Mouse (Mus musculus): ENCODE data around the gene Gtpbp6. TPM values are rescaled to one million over a fixed set of nuclear protein-coding genes. Genes with fewer than 3 reads are reported as not detected.
"Not testable (repeated sequence)": the region's sequence is repeated elsewhere in the genome, so short reads cannot be mapped to it uniquely, and the experiment has no call there.

The Gtpbp6 gene
- polyA plus RNA-seq (2015; fragmentation: Nextera tagmentation; extraction: Ambion mirVana), result 9.5 and 10.0 TPM in 2 replicates

DNA sequence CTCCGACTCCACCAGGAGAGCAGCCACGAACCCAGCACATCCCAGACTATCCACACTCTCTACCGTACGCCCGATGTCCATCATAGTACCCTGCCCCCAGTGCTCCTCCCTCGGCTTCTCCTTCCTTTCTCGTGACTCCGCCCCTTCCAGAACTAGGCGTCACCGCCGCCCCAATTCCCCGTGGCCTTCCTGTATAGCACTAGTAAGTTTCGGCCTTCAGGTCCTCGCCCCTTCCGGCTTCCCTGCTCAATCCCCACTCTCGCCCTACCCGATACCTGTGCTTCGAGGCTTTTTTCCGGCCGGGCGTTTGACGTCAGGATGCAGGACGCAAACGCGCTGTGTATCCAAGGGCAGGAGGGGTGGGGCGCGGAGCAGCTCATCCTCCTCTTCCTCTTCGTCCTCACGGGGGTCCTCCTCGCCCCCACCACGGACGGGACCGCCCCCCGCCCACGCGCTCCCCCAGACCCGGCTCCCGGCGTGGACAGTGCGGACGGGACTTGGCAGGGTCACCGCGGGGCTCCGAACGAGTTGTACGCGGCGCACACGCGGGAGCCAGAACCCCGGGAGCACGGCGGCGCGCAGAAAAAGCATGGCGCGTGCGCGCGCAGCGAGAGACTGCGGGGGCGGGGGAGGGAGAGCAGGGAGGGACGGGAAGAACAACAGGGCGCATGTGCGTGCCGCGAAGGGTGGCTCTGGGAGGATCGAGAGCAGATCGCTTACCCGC lies at the start of gene Gtpbp6:
TSS of gene Gtpbp6 (minus strand) at position 617 of the 724 bp plus-strand sequence.
- no peaks in the 10 kb centered on the region for H3K27me3 ChIP-seq
- H3K27ac ChIP-seq, result peak within 1 kb of the TSS; percentile 94
- peak within 1 kb of the TSS; percentile 84 for H3K9ac ChIP-seq
- no peaks in the 10 kb centered on the region for H3K9me3 ChIP-seq (replicated peaks)
- H3K4me1 ChIP-seq (replicated peaks), result peaks cover 37% of the 10 kb centered on the region
- peaks cover 45% of the 10 kb centered on the region for H3K36me3 ChIP-seq
- peak within 1 kb of the TSS; percentile 83 for H3K4me3 ChIP-seq (replicated peaks)
- DNase-seq, result peak; percentile 96
- peak within 1 kb of the TSS; percentile 96 for H3K4me2 ChIP-seq
- ATAC-seq (ENCODE audit: low read depth), result peak; percentile 83
- WGBS (ENCODE audit: insufficient replicate concordance), result under 1% methylated on average over 71 of the region's 71 CpGs

DNA sequence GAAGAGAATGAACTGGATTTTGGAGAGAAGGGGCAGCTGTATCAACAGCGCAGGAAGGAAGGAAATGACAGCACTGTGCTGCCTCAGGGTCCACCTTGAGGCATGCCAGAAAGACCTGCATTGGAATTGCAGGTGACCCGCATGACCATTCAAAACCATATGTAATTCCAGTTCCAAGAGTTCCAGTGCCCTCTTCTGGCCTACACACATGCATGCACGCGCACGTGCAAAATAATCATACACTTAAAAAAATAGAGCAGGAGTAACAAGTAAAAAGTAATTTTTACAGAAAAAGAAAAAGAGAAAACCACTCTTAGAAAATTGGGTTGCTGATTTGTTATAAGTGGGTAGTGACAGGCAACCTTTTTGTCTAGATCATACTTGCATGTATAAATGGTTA lies 35.0 kb upstream of the Gtpbp6 start:
- DNase-seq (no peak), ATAC-seq (ENCODE audit: low read depth) (no peak)
- H3K9me3 ChIP-seq (replicated peaks), result no peaks in the 10 kb centered on the region
- H3K4me3 ChIP-seq (replicated peaks), result no peak overlapping the region
- no peak overlapping the region for H3K4me2 ChIP-seq
- H3K9ac ChIP-seq, result no peak overlapping the region
- H3K27ac ChIP-seq, result no peak overlapping the region
- peaks cover 77% of the 10 kb centered on the region for H3K36me3 ChIP-seq
- 79% methylated on average over 5 of the region's 5 CpGs for WGBS (ENCODE audit: insufficient replicate concordance)
- no peaks in the 10 kb centered on the region for H3K27me3 ChIP-seq
- peaks cover 14% of the 10 kb centered on the region for H3K4me1 ChIP-seq (replicated peaks)

DNA sequence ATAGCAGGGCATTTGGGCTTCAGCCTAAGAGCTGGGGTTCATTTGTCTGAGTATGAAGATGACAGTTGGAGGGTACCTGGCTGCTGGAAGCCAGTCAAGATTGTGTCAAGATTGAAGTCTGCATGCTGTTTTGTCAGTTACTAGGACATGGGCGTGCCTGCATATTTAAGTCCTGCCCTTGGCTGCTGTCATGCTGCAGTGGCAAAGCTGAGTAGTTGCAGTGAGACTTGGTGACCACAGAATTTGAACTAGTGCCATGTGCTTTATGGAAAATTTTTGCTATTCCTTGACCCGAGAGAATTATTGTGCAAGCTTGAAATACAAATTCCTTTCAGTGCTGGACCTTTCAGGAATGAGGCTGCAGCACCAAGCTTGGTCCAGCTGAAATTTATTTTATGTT lies 34.3 kb upstream of the Gtpbp6 start:
- Histone ChIP-seq H3K27ac (no peak overlapping the region), H3K9ac (no peak overlapping the region), H3K4me3 (replicated peaks) (no peak overlapping the region), H3K9me3 (replicated peaks) (no peaks in the 10 kb centered on the region), H3K4me1 (replicated peaks) (peaks cover 19% of the 10 kb centered on the region), H3K4me2 (no peak overlapping the region), H3K27me3 (no peaks in the 10 kb centered on the region), H3K36me3 (peaks cover 71% of the 10 kb centered on the region)
- ATAC-seq (ENCODE audit: low read depth) (no peak), DNase-seq (no peak)
- WGBS (ENCODE audit: insufficient replicate concordance), result 72% methylated on average over 2 of the region's 2 CpGs

DNA sequence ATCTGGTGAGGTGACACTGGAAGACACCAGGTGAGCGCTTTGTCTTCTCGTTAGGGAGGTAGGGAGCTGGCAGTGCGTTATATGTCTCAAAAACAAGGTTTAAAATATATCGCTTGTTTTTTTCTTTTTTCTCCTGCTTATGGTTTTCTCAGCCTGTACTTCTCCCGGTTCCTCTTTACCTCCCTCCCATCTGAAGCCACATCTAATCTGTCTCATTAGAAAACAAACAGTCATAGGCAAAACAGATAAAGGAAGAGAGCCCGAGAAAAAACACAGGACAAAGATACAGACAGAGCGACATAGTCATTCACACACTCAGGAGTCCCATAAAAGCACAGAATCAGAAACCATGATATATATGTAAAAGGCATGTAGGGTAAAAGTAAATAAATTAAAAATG lies 32.4 kb upstream of the Gtpbp6 start:
- Histone ChIP-seq H3K9me3 (replicated peaks) (no peaks in the 10 kb centered on the region), H3K4me1 (replicated peaks) (peaks cover 32% of the 10 kb centered on the region), H3K4me2 (no peak overlapping the region), H3K9ac (no peak overlapping the region), H3K36me3 (peaks cover 55% of the 10 kb centered on the region), H3K27me3 (no peaks in the 10 kb centered on the region), H3K27ac (no peak overlapping the region), H3K4me3 (replicated peaks) (no peak overlapping the region)
- no peak for DNase-seq
- ATAC-seq (ENCODE audit: low read depth), result no peak
- 78% methylated on average over 7 of the region's 7 CpGs for WGBS (ENCODE audit: insufficient replicate concordance)

DNA sequence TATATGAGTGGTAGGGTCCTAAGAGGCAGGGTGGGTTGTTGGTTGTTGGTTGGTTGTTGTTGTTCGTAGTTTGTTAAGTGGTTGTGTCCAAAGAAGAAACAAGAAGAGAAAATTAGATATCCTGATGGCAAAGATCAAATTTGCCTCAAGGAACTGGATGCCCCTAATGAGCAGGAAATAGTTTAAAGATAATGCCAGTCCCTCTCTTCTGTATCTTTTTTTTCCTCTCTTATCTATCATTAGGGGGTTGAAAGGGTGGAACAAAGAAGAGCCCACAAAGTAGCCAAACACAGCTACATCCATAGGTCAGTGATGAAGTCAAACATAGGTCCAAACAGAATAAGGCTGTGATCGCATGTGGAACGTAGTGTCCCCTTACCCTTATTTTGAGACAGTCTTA lies 31.3 kb upstream of the Gtpbp6 start:
- DNase-seq (no peak), ATAC-seq (ENCODE audit: low read depth) (no peak)
- Histone ChIP-seq H3K4me3 (replicated peaks) (no peak overlapping the region), H3K27me3 (no peaks in the 10 kb centered on the region), H3K9me3 (replicated peaks) (no peaks in the 10 kb centered on the region), H3K4me2 (no peak overlapping the region), H3K36me3 (peaks cover 45% of the 10 kb centered on the region), H3K27ac (no peak overlapping the region), H3K4me1 (replicated peaks) (peaks cover 32% of the 10 kb centered on the region), H3K9ac (no peak overlapping the region)
- 80% methylated on average over 3 of the region's 3 CpGs for WGBS (ENCODE audit: insufficient replicate concordance)

DNA sequence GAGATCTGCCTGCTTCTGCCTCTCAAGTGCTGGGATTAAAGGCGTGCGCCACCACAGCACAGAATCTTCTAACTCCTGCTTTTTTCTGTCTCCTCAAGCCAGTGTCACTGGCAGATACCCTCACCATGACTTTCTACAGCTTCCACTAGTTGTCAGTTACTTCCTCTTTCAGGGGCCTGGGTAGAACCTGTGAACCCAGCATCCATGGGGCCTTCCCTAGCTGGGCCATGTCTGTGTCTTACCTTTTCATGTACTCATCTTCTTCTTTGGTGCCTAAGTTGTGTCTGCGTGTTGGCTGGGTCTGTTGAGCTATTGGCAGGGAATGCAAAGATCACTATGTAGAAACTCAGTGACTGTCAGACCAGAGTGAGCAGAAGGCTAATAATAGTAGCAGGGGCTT lies 29.8 kb upstream of the Gtpbp6 start:
- ATAC-seq (ENCODE audit: low read depth), result no peak
- peaks cover 34% of the 10 kb centered on the region for H3K36me3 ChIP-seq
- no peak for DNase-seq
- no peak overlapping the region for H3K4me2 ChIP-seq
- no peak overlapping the region for H3K9ac ChIP-seq
- H3K27me3 ChIP-seq, result no peaks in the 10 kb centered on the region
- H3K9me3 ChIP-seq (replicated peaks), result 0 out of 2 replicates have a peak, but pooled peaks cover 6% of the 10 kb centered on the region
- 86% methylated on average over 3 of the region's 3 CpGs for WGBS (ENCODE audit: insufficient replicate concordance)
- H3K27ac ChIP-seq, result no peak overlapping the region
- H3K4me1 ChIP-seq (replicated peaks), result peaks cover 32% of the 10 kb centered on the region
- H3K4me3 ChIP-seq (replicated peaks), result no peak overlapping the region

DNA sequence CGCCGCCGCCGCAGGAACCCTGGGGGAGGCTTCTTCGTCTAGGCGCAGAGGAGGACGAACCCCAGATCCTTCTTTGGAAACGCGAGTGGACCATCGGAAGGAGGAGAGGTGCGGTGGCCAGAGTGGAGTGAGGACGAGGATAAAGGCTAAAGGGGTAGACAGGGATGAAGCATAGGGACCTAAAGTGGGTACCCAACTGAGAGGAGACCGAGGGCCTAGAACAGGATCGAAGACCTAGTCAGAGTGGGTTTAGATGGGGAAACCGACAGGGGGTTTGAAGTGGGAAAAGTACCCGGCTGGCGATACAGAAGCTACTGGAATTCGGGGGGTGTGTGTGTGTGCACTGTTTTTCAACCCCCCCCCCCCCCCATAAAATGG lies 28.1 kb upstream of the Gtpbp6 start:
- Histone ChIP-seq H3K27ac (peak overlapping the region; percentile 90), H3K27me3 (no peaks in the 10 kb centered on the region), H3K9ac (peak overlapping the region; percentile 91), H3K4me2 (peak overlapping the region; percentile 80), H3K4me1 (replicated peaks) (peaks cover 32% of the 10 kb centered on the region), H3K36me3 (peaks cover 21% of the 10 kb centered on the region), H3K9me3 (replicated peaks) (0 out of 2 replicates have a peak, but pooled peaks cover 6% of the 10 kb centered on the region), H3K4me3 (replicated peaks) (peak overlapping the region; percentile 90)
- DNase-seq (no peak), ATAC-seq (ENCODE audit: low read depth) (peak; percentile 24)
- 4% methylated on average over 18 of the region's 18 CpGs for WGBS (ENCODE audit: insufficient replicate concordance)

DNA sequence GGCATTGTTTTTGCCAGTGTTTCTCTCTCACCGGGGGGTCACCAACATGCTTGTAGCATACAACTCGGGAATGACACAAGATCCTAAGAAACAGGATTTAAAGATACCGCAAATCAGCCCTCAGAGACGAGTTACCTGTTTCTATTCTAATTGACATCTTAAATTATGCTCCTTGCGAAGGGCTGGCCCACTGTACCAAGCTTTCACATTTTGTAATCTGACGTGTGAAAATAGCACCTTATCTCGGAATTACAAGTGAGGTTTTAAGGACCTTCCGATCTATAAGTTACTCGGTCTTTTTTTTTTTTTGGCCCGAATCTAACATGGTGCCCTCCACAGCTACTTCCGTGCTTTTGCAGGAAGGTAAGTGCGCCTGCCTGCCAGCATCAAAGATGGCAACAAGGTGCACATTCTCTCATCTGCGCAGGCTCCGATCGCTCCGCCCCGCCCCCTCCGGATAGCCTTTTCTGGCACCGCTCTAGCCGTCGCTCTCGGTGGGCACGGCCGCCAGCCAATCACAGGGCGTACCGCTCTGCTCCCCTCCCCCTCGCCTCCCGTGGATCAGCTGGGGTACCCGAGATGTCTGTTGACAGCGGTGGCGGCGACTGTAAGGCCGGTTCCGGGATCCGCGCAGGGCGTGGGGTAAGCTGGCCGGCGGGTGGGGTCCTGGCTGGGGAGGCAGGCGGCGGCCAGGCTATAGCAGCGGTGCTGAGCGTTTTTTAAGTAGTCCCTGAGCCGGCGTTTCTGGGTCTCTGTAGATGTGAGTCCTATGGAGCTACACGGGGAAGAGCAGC lies 27.5 kb upstream of the Gtpbp6 start, which contains the start of gene Chfr:
TSS of gene Chfr (plus strand) at position 550 of the 794 bp plus-strand sequence.
- Histone ChIP-seq H3K4me1 (replicated peaks) (peaks cover 32% of the 10 kb centered on the region), H3K27ac (peak within 1 kb of the TSS; percentile 90), H3K9ac (peak within 1 kb of the TSS; percentile 91), H3K4me2 (peak within 1 kb of the TSS; percentile 80), H3K36me3 (peaks cover 16% of the 10 kb centered on the region), H3K27me3 (no peaks in the 10 kb centered on the region), H3K9me3 (replicated peaks) (0 out of 2 replicates have a peak, but pooled peaks cover 6% of the 10 kb centered on the region), H3K4me3 (replicated peaks) (peak within 1 kb of the TSS; percentile 90)
- WGBS (ENCODE audit: insufficient replicate concordance), result 3% methylated on average over 46 of the region's 46 CpGs
- DNase-seq, result peak; percentile 99
- peak; percentile 99 for ATAC-seq (ENCODE audit: low read depth)

DNA sequence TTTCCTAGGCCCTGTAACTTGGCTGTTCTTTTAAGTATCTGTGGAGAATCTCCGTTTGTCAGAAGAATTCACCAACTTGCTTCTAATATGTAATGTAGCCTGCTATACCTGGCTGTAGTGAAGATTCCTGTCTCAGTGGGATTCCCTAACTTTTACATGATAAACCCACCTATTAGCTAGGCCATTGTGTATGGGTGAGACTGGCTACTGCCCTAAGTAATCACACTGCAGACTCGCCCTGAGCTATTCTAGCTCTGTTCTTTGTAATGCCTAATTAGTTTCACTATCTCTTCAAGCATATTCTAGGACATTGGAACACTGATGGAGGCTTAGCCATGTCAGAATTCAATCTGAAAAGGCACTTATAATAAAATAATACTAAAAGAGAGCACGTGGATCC lies 14.4 kb upstream of the Gtpbp6 start:
- H3K9me3 ChIP-seq (replicated peaks); H3K9ac ChIP-seq; ATAC-seq (ENCODE audit: low read depth); H3K4me3 ChIP-seq (replicated peaks); H3K4me2 ChIP-seq; H3K27ac ChIP-seq; H3K27me3 ChIP-seq; DNase-seq; H3K4me1 ChIP-seq (replicated peaks): not testable (repeated sequence)
- WGBS (ENCODE audit: insufficient replicate concordance), result 65% methylated on average over 3 of the region's 3 CpGs
- peaks cover 37% of the 10 kb centered on the region for H3K36me3 ChIP-seq

DNA sequence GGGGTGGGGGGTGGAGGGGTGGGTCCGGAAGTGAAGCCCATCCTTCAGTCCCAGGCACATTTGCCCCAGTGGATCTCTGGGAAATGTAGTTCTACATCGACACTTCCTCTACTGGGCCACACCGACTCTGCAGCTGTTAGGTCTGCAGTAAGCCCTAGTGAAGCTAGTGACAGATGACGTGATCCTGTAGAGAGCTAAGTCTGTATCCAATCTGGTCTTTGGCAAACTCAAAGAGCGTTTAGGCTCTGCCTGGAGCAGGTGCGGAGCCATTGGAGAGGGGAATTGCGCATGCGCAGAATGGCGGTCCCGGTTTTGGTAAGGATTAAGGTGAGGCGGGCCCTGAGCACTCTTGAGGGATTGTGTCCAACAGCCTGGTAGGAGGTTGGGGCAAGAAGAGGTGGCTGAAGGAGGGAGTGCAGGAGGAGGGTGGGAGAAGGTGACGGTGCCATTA lies 2.0 kb upstream of the Gtpbp6 start, which contains the start of gene Zfp605:
TSS of gene Zfp605 (plus strand) at position 102 of the 451 bp plus-strand sequence.
- Histone ChIP-seq H3K4me3 (replicated peaks) (peak within 1 kb of the TSS; percentile 70), H3K27me3 (no peaks in the 10 kb centered on the region), H3K27ac (peak within 1 kb of the TSS; percentile 94), H3K4me1 (replicated peaks) (peaks cover 37% of the 10 kb centered on the region), H3K9ac (peak within 1 kb of the TSS; percentile 76), H3K9me3 (replicated peaks) (no peaks in the 10 kb centered on the region), H3K36me3 (peaks cover 34% of the 10 kb centered on the region), H3K4me2 (peak within 1 kb of the TSS; percentile 96)
- DNase-seq, result peak; percentile 81
- WGBS (ENCODE audit: insufficient replicate concordance), result under 1% methylated on average over 12 of the region's 12 CpGs
- ATAC-seq (ENCODE audit: low read depth), result peak; percentile 34

DNA sequence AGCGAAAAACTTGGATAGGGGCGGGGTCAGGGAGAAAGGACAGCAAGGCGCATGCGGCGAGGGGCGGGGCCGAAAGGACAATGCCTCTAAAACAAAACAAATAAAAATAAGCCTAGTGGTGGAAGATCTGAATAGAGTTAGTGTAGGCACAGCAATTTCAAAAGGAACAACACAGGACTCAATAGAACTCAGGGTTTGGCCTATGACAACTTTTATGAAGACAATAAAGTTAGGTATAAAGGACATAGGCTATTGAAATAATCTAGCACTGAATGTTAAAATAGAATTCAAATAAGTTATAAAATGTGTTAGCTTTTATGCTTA lies 270 bp upstream of the Gtpbp6 start:
- Histone ChIP-seq H3K4me2 (peak overlapping the region; percentile 96), H3K4me3 (replicated peaks) (peak overlapping the region; percentile 83), H3K9me3 (replicated peaks) (no peaks in the 10 kb centered on the region), H3K4me1 (replicated peaks) (peaks cover 37% of the 10 kb centered on the region), H3K27ac (peak overlapping the region; percentile 94), H3K27me3 (no peaks in the 10 kb centered on the region), H3K36me3 (peaks cover 44% of the 10 kb centered on the region), H3K9ac (no peak overlapping the region)
- ATAC-seq (ENCODE audit: low read depth), result no peak
- WGBS (ENCODE audit: insufficient replicate concordance), result under 1% methylated on average over 7 of the region's 7 CpGs
- DNase-seq, result no peak
